Mouse (Mus musculus): ENCODE measurements around the gene Sema6c.

- TF ChIP-seq POLR2A (IDR thresholded peaks at IDR 0.05; ENCODE audit: control insufficient read depth, low read depth, low read length) (no peak), CTCF (IDR thresholded peaks at IDR 0.05; ENCODE audit: control insufficient read depth, insufficient read depth, insufficient replicate concordance, low read depth, low read length) (no peak)
Observed at GRCm38 (mm10) chr3:95223041-95223440, 62.8 kb downstream of the Sema6c start.

All from testis, adult 2 months (tissue).